Mouse (Mus musculus) limb, embryonic 14.5 days (tissue): ENCODE measurements around the gene Robo2. TPM values are rescaled to one million over a fixed set of nuclear protein-coding genes. Genes with fewer than 3 reads are reported as not detected.

Experiments
- ATAC-seq: fragments of 200-750 bp; cut with Nextera tagmentation; 2 replicates; pipeline ENCODE4 v1.8.0; 2017; ENCODE audit warnings: low read depth, moderate number of reproducible peaks, moderate TSS enrichment; ENCODE audit not compliant: low FRiP score
- DNase-seq: peaks from one replicate; pipeline ENCODE4 v3.0.0-alpha.2; 2015; ENCODE audit warnings: low spot score
- H3K27ac ChIP-seq: fragments of 300-500 bp; sonication (generic); replicated peaks from 2 replicates; pipeline ENCODE4 v1.5.1; 2014; ENCODE audit warnings: low read depth, mild to moderate bottlenecking, low read length, moderate library complexity, mixed read lengths
- H3K27me3 ChIP-seq: fragments of 300-500 bp; sonication (generic); 2 replicates; pipeline ENCODE4 v1.6.1; 2014; ENCODE audit warnings: low read length, mixed read lengths; ENCODE audit not compliant: control insufficient read depth, insufficient read depth
- H3K36me3 ChIP-seq: fragments of 300-500 bp; sonication (generic); 2 replicates; pipeline ENCODE4 v1.6.1; 2014; ENCODE audit warnings: mild to moderate bottlenecking, low read length, moderate library complexity, mixed read lengths; ENCODE audit not compliant: control insufficient read depth, insufficient read depth
- H3K4me1 ChIP-seq: fragments of 300-500 bp; sonication (generic); 2 replicates; pipeline ENCODE4 v1.6.1; 2014; ENCODE audit warnings: antibody characterized with exemption, low read length, mixed read lengths; ENCODE audit not compliant: control insufficient read depth, insufficient read depth
- H3K4me2 ChIP-seq: fragments of 300-500 bp; sonication (generic); replicated peaks from 2 replicates; pipeline ENCODE4 v1.6.1; 2014; ENCODE audit warnings: low read depth, mild to moderate bottlenecking, low read length, moderate library complexity; ENCODE audit not compliant: severe bottlenecking
- H3K4me3 ChIP-seq: fragments of 300-500 bp; sonication (generic); replicated peaks from 2 replicates; pipeline ENCODE4 v1.5.1; 2014; ENCODE audit warnings: low read length
- H3K9ac ChIP-seq: fragments of 300-500 bp; sonication (generic); 2 replicates; pipeline ENCODE4 v1.6.1; 2014; ENCODE audit warnings: mild to moderate bottlenecking, low read depth, low read length, moderate library complexity; ENCODE audit not compliant: severe bottlenecking
- H3K9me3 ChIP-seq: fragments of 300-500 bp; sonication (generic); 2 replicates; pipeline ENCODE4 v1.6.1; 2016; ENCODE audit warnings: low read length; ENCODE audit not compliant: control insufficient read depth
- POLR2A ChIP-seq: fragments of 200-500 bp; IDR thresholded peaks from 2 replicates; pipeline ENCODE4 v1.8.0; 2012; ENCODE audit warnings: inconsistent platforms, mild to moderate bottlenecking, moderate library complexity, borderline replicate concordance; ENCODE audit not compliant: insufficient read depth, insufficient read length; ENCODE audit errors: extremely low read depth
- WGBS: fragments of 180-500 bp; shearing (Covaris S2); extraction: QIAGEN DNeasy Blood & Tissue Kit; methylation state at CpG from one replicate; pipeline ENCODE4 v1.1.7; 2014; 5-methylcytosine and 5-hydroxymethylcytosine counted together
- polyA plus RNA-seq, 2 experiments: library from polyadenylated mRNA; depleted of rRNA in 1 of 2; stranded (reverse) in 1 of 2; unstranded in 1 of 2; fragments of >200 nt; fragmentation: Nextera tagmentation in 1 of 2; extraction: Ambion mirVana in 1 of 2; gene quantifications; 2 replicates each; pipeline versions ENCODE4 v1.2.1 to v1.2.3; 2012 to 2014

Gene Robo2
- polyA plus RNA-seq, 2 experiments = 52.6 to 68.8 TPM

DNA sequence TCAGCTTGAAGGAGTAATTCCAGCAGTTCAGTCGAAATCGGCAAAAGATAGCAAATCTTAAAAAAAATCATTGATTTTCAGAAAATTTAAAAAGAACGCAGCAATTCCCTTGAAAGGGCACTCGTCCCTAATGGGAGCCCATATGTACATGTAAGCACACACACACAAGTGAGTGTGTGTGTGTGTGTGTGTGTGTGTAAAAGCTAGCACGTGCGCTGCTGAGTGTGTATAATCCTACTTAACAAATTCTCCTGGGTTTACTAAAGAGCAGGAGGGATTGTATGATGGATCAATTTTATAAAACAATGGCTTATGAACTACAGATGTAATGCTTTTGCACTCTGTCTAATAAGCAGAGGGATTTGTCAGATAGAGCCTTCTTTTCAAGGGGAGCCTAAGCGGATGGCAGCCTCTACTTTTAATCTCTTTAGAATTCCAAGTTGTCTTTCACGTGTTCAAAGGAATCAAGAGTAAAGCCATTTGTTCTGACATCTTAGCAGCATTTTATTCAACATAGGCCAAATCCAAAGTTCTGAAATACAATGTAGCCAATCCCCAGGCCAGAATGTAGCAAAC lies 218.6 kb downstream of the Robo2 start:
- H3K4me2 ChIP-seq = no peak overlapping the region
- no peaks in the 10 kb centered on the region for H3K27me3 ChIP-seq
- WGBS = 81% methylated on average over 8 of the region's 8 CpGs
- ATAC-seq = no peak
- TF ChIP-seq POLR2A = no peak
- H3K9me3 ChIP-seq = no peaks in the 10 kb centered on the region
- H3K4me1 ChIP-seq = no peaks in the 10 kb centered on the region
- no peaks in the 10 kb centered on the region for H3K36me3 ChIP-seq
- no peak overlapping the region for H3K9ac ChIP-seq
- H3K4me3 ChIP-seq = no peak overlapping the region
- no peak for DNase-seq
- H3K27ac ChIP-seq = no peak overlapping the region

DNA sequence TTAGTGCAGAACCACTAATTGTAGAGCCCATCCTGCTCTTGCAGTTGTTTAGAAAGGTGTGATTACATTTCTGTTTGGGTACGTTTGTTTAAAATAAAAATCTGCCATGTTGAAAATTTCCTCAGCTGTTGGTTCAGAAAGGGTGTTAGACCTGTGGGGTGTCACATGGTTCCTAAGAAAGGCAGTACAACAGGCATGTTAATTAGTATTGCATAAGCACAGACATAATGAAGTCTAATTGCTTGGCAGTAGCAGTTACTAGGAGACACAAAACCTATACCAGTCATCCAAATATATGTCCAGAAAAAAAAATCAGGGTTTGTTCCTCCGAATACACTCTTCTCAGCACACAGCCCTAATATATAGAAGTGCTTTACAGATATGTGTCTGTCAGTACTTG lies 220.0 kb downstream of the Robo2 start:
- ATAC-seq = no peak
- H3K9ac ChIP-seq = no peak overlapping the region
- DNase-seq = no peak
- H3K27me3 ChIP-seq = no peaks in the 10 kb centered on the region
- H3K9me3 ChIP-seq = no peaks in the 10 kb centered on the region
- no peak overlapping the region for H3K27ac ChIP-seq
- H3K4me3 ChIP-seq = no peak overlapping the region
- 80% methylated on average over 2 of the region's 2 CpGs for WGBS
- no peak for TF ChIP-seq POLR2A
- no peaks in the 10 kb centered on the region for H3K36me3 ChIP-seq
- no peak overlapping the region for H3K4me2 ChIP-seq
- no peaks in the 10 kb centered on the region for H3K4me1 ChIP-seq

DNA sequence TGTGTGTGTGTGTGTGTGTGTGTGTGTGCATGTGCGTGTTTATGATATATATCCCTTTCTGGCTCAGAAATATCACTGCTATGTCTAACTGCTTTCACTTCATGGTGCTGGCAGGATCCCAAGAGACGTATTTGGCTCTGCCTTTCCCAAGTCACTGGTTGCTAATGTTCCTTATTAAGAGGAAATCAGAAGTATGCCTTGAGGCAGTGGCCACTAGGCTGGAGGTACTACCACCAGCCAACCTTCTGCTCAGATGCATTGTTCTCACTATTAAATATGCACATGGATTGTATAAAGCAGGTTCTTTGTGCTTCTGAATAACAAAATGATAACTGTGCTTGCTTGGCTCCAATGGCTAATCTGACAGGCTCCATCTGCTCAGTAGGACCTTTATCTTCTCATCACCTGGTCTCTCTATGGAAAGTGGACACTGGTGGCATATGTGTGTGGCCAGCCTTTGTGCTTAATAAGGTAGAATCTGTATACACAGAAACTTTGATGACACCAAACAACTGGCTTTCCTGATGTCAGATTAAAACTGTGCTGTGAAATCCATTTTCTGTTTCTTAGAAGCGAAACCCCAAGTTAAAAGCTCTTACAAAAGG lies 229.0 kb downstream of the Robo2 start:
- no peak for ATAC-seq
- TF ChIP-seq POLR2A = no peak
- WGBS = 36% methylated on average over 3 of the region's 3 CpGs

DNA sequence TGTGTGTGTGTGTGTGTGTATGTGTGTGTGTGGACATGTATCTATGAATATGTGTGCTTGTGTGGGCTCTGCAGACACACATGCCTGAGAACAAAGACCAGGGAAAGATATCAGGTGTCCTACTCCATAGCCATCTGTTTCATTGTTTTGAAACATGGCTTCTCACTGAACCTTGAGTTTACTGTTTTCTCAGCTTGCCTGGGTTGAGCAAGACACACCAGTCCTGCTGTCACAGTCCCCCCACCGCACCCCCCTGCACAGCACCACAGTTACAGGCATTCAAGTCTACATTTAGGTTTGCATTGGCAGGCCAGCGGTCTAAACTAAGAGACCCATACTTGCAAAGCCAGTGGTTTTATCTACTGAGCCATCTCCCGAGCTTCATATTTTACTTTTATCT lies 239.0 kb downstream of the Robo2 start:
- DNase-seq = no peak
- WGBS = 86% methylated on average over 3 of the region's 3 CpGs

More for the DNA sequence above, 229.0 kb downstream of the Robo2 start:
- Histone ChIP-seq H3K36me3 (no peaks in the 10 kb centered on the region), H3K4me3 (no peak overlapping the region), H3K4me2 (no peak overlapping the region), H3K27ac (no peak overlapping the region), H3K9ac (no peak overlapping the region), H3K9me3 (no peaks in the 10 kb centered on the region), H3K4me1 (no peaks in the 10 kb centered on the region; the same call in 1 of the 2 replicates), H3K27me3 (no peaks in the 10 kb centered on the region)
- DNase-seq = peak; percentile 43

DNA sequence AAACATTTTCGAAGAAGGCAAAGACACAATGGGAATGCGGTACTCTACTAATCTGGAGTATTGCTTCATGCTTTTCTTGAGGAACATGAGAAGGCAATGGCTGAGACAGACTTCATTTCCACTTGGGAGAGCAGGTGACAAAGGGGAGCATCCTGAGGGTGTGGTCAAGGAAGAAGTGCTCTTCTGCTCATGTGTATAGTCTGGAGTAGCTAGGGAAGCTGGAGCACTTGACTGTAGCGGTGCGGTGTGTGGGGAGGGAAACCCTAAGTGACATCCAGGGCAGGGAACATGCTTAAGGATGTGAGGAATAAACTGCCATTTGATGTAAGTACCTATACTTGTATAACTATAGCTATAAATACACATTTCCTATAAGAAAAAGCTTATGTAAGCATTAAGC lies 242.0 kb downstream of the Robo2 start:
- 93% methylated on average over 4 of the region's 4 CpGs for WGBS
- Histone ChIP-seq H3K4me3 (no peak overlapping the region), H3K4me1 (peaks cover 6% of the 10 kb centered on the region; the same call in 1 of the 2 replicates), H3K27ac (no peak overlapping the region), H3K27me3 (no peaks in the 10 kb centered on the region), H3K4me2 (no peak overlapping the region), H3K36me3 (no peaks in the 10 kb centered on the region), H3K9me3 (no peaks in the 10 kb centered on the region), H3K9ac (no peak overlapping the region)
- DNase-seq (no peak), ATAC-seq (no peak)
- TF ChIP-seq POLR2A = no peak

More for the DNA sequence above, 239.0 kb downstream of the Robo2 start:
- Histone ChIP-seq H3K27ac (no peak overlapping the region), H3K4me2 (no peak overlapping the region), H3K9me3 (no peaks in the 10 kb centered on the region), H3K36me3 (no peaks in the 10 kb centered on the region), H3K27me3 (no peaks in the 10 kb centered on the region), H3K9ac (no peak overlapping the region), H3K4me3 (no peak overlapping the region), H3K4me1 (peaks cover 6% of the 10 kb centered on the region; the same call in 1 of the 2 replicates)
- ATAC-seq = no peak
- TF ChIP-seq POLR2A = no peak
